Comparison of ENCODE assay signal across 10 mouse cellular contexts in the genomic region with DNA sequence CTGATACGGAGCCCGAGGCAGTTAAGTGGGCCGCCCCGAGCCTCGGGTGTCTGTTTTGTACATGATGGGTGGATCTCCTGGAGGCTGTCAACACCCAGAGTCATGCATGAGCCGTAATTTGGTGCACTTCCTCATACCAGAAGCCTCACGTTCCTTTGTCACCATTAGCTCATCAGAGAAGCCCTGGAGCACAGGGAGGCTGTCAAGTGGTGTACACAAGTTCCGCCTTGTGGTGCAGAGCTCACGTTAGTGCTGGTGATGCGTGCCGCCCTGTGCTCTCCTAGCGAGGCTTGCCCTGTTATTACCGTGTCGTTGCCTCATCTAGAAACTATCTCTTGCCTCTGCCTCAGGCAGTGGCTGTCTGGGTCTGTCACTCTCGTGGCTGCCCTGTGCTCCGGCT. TPM values are rescaled to one million over a fixed set of nuclear protein-coding genes. Genes with fewer than 3 reads are reported as not detected.
DNase-seq lines count a peak whose midpoint lies in the region; ATAC-seq and TF ChIP-seq lines count a peak whose summit lies in the region.
"Had no signal": no experiment of that assay in that cellular context is flagged by ENCODE, and none has a peak within 500 bp of the region (broad histone marks: within the 10 kb centered on the region; RNA-seq: fewer than 3 reads in every experiment).

No protein-coding gene starts in this region.

- H3K27me3 ChIP-seq in forebrain, embryonic 12.5 days = no peaks in the 10 kb centered on the region
- H3K27me3 ChIP-seq in forebrain, embryonic 10.5 days (ENCODE audit: poor library complexity, severe bottlenecking) = no peaks in the 10 kb centered on the region
- no peaks in the 10 kb centered on the region for H3K27me3 ChIP-seq in midbrain, embryonic 13.5 days
- no peaks in the 10 kb centered on the region for H3K27me3 ChIP-seq in midbrain, embryonic 10.5 days (ENCODE audit: low read depth, poor library complexity, severe bottlenecking)
- H3K27me3 ChIP-seq in intestine, embryonic 15.5 days (replicated peaks) = no peaks in the 10 kb centered on the region
- H3K27me3 ChIP-seq in stomach, postnatal 0 days (ENCODE audit: control insufficient read depth, insufficient read depth, low read length) = no peaks in the 10 kb centered on the region

- no peaks in the 10 kb centered on the region for H3K4me1 ChIP-seq in forebrain, embryonic 12.5 days
- H3K4me1 ChIP-seq in forebrain, embryonic 10.5 days = no peaks in the 10 kb centered on the region; the same call in 1 of the 2 replicates
- no peaks in the 10 kb centered on the region for H3K4me1 ChIP-seq in midbrain, embryonic 13.5 days (replicated peaks)
- H3K4me1 ChIP-seq in midbrain, embryonic 10.5 days = no peaks in the 10 kb centered on the region
- H3K4me1 ChIP-seq in intestine, embryonic 15.5 days (replicated peaks) = no peaks in the 10 kb centered on the region
- no peaks in the 10 kb centered on the region for H3K4me1 ChIP-seq in stomach, postnatal 0 days (replicated peaks; ENCODE audit: control insufficient read depth, insufficient read depth)

- TF ChIP-seq CTCF in stomach, postnatal 0 days (IDR thresholded peaks at IDR 0.05; ENCODE audit: low read depth) = 0 out of 2 replicates have a peak, but pooled peaks have one; percentile 10

- 86% methylated on average over 16 of the region's 16 CpGs for WGBS in forebrain, embryonic 12.5 days
- WGBS in forebrain, embryonic 10.5 days = 76% methylated on average over 16 of the region's 16 CpGs
- WGBS in midbrain, embryonic 13.5 days = 79% methylated on average over 16 of the region's 16 CpGs
- WGBS in midbrain, embryonic 10.5 days = 86% methylated on average over 16 of the region's 16 CpGs
- WGBS in intestine, embryonic 15.5 days = 70% methylated on average over 16 of the region's 16 CpGs
- 68% methylated on average over 16 of the region's 16 CpGs for WGBS in stomach, postnatal 0 days

- no peak overlapping the region for H3K27ac ChIP-seq in forebrain, embryonic 12.5 days
- no peak overlapping the region for H3K27ac ChIP-seq in forebrain, embryonic 10.5 days
- no peak overlapping the region for H3K27ac ChIP-seq in midbrain, embryonic 13.5 days
- no peak overlapping the region for H3K27ac ChIP-seq in midbrain, embryonic 10.5 days (replicated peaks)
- H3K27ac ChIP-seq in intestine, embryonic 15.5 days = no peak overlapping the region
- no peak overlapping the region for H3K27ac ChIP-seq in stomach, postnatal 0 days (replicated peaks)

- H3K9ac ChIP-seq in forebrain, embryonic 12.5 days = no peak overlapping the region
- no peak overlapping the region for H3K9ac ChIP-seq in midbrain, embryonic 13.5 days (replicated peaks)
- no peak overlapping the region for H3K9ac ChIP-seq in intestine, embryonic 15.5 days
- no peak overlapping the region for H3K9ac ChIP-seq in stomach, postnatal 0 days (ENCODE audit: low read length)

- DNase-seq in forebrain, embryonic 10.5 days (ENCODE audit: extremely low spot score, low spot score) = no peak
- no peak for DNase-seq in midbrain, embryonic 10.5 days (ENCODE audit: low spot score)
- no peak for DNase-seq in stomach, postnatal 0 days (ENCODE audit: low spot score)
- no peak for DNase-seq in kidney, postnatal 10 days
- DNase-seq in adrenal gland, postnatal 10 days = no peak
- DNase-seq: adrenal gland, adult 2 months; thymus, postnatal 36 days had no signal

- no peaks in the 10 kb centered on the region for H3K9me3 ChIP-seq in forebrain, embryonic 12.5 days
- no peaks in the 10 kb centered on the region for H3K9me3 ChIP-seq in forebrain, embryonic 10.5 days
- no peaks in the 10 kb centered on the region for H3K9me3 ChIP-seq in midbrain, embryonic 13.5 days
- no peaks in the 10 kb centered on the region for H3K9me3 ChIP-seq in midbrain, embryonic 10.5 days (replicated peaks)
- H3K9me3 ChIP-seq in intestine, embryonic 15.5 days = no peaks in the 10 kb centered on the region
- H3K9me3 ChIP-seq in stomach, postnatal 0 days (ENCODE audit: control insufficient read depth, low read length) = no peaks in the 10 kb centered on the region

- TF ChIP-seq EP300 in stomach, postnatal 0 days (optimal IDR thresholded peaks at IDR 0.05) = no peak

- H3K4me3 ChIP-seq in forebrain, embryonic 12.5 days (replicated peaks) = no peak overlapping the region
- no peak overlapping the region for H3K4me3 ChIP-seq in forebrain, embryonic 10.5 days
- H3K4me3 ChIP-seq in midbrain, embryonic 13.5 days (replicated peaks) = no peak overlapping the region
- H3K4me3 ChIP-seq in midbrain, embryonic 10.5 days = no peak overlapping the region
- no peak overlapping the region for H3K4me3 ChIP-seq in intestine, embryonic 15.5 days (replicated peaks)
- H3K4me3 ChIP-seq in stomach, postnatal 0 days (ENCODE audit: low read depth, low read length) = no peak overlapping the region

- peaks cover 27% of the 10 kb centered on the region for H3K36me3 ChIP-seq in forebrain, embryonic 12.5 days (replicated peaks)
- H3K36me3 ChIP-seq in forebrain, embryonic 10.5 days (replicated peaks) = peaks cover 74% of the 10 kb centered on the region
- peaks cover 41% of the 10 kb centered on the region for H3K36me3 ChIP-seq in midbrain, embryonic 13.5 days
- H3K36me3 ChIP-seq in midbrain, embryonic 10.5 days = peaks cover 73% of the 10 kb centered on the region
- H3K36me3 ChIP-seq in intestine, embryonic 15.5 days = peaks cover 28% of the 10 kb centered on the region
- H3K36me3 ChIP-seq in stomach, postnatal 0 days (ENCODE audit: control insufficient read depth, insufficient read depth, low read length) = peaks cover 33% of the 10 kb centered on the region

- H3K4me2 ChIP-seq in forebrain, embryonic 12.5 days = no peak overlapping the region
- no peak overlapping the region for H3K4me2 ChIP-seq in midbrain, embryonic 13.5 days (replicated peaks)
- no peak overlapping the region for H3K4me2 ChIP-seq in intestine, embryonic 15.5 days (replicated peaks)
- H3K4me2 ChIP-seq in stomach, postnatal 0 days (replicated peaks; ENCODE audit: low read depth) = no peak overlapping the region

- peak; percentile 31; the same call in 1 of the 2 replicates for ATAC-seq in forebrain, embryonic 12.5 days (ENCODE audit: low FRiP score)
- peak; percentile 46 for ATAC-seq in midbrain, embryonic 13.5 days
- peak; percentile 61 for ATAC-seq in intestine, embryonic 15.5 days
- peak; percentile 65 for ATAC-seq in stomach, postnatal 0 days (ENCODE audit: low FRiP score, low TSS enrichment)

RNA-seq across cellular contexts. Expression of gene Npepl1, which starts 6.8 kb away (rescaled TPM):
- polyA plus RNA-seq in forebrain, embryonic 12.5 days (2016; fragmentation: Nextera tagmentation; extraction: Ambion mirVana) = 26.4 and 26.7 TPM in 2 replicates
- 30.0 and 32.1 TPM in 2 replicates for polyA plus RNA-seq in forebrain, embryonic 10.5 days (2016; fragmentation: Nextera tagmentation; extraction: Ambion mirVana)
- 18.5 and 20.4 TPM in 2 replicates for polyA plus RNA-seq in midbrain, embryonic 13.5 days (2015; fragmentation: Nextera tagmentation; extraction: Ambion mirVana)
- 41.2 and 44.9 TPM in 2 replicates for polyA plus RNA-seq in midbrain, embryonic 10.5 days (2016; fragmentation: Nextera tagmentation; extraction: Ambion mirVana)
- polyA plus RNA-seq in intestine, embryonic 15.5 days (2015; fragmentation: Nextera tagmentation; extraction: Ambion mirVana) = 52.6 and 54.5 TPM in 2 replicates
- polyA plus RNA-seq in stomach, postnatal 0 days (2015; fragmentation: Nextera tagmentation; extraction: Ambion mirVana) = 41.0 and 44.6 TPM in 2 replicates
- total RNA-seq in adrenal gland, postnatal 10 days (2021) = 10 to 100 TPM; 67.9 to 82.2 TPM

RNA-seq across cellular contexts. Expression of gene Stx16, which starts 40.8 kb away (rescaled TPM):
- polyA plus RNA-seq in forebrain, embryonic 12.5 days (2016; fragmentation: Nextera tagmentation; extraction: Ambion mirVana) = 15.1 and 15.3 TPM in 2 replicates
- 9.7 and 9.8 TPM in 2 replicates for polyA plus RNA-seq in forebrain, embryonic 10.5 days (2016; fragmentation: Nextera tagmentation; extraction: Ambion mirVana)
- 13.4 and 15.0 TPM in 2 replicates for polyA plus RNA-seq in midbrain, embryonic 13.5 days (2015; fragmentation: Nextera tagmentation; extraction: Ambion mirVana)
- 7.8 and 12.2 TPM in 2 replicates for polyA plus RNA-seq in midbrain, embryonic 10.5 days (2016; fragmentation: Nextera tagmentation; extraction: Ambion mirVana)
- polyA plus RNA-seq in intestine, embryonic 15.5 days (2015; fragmentation: Nextera tagmentation; extraction: Ambion mirVana) = 8.5 and 10.6 TPM in 2 replicates
- 3.6 and 4.1 TPM in 2 replicates for polyA plus RNA-seq in stomach, postnatal 0 days (2015; fragmentation: Nextera tagmentation; extraction: Ambion mirVana)
- total RNA-seq in adrenal gland, postnatal 10 days (2021) = 10 to 100 TPM; 30.9 to 37.5 TPM
